Mouse (Mus musculus) heart, embryonic 10.5 days (tissue): ENCODE measurements around the gene Slc22a16. TPM values are rescaled to one million over a fixed set of nuclear protein-coding genes. Genes with fewer than 3 reads are reported as not detected.

Source experiments
- DNase-seq: peaks from one replicate; pipeline ENCODE4 v3.0.0-alpha.2; 2017; ENCODE audit warnings: low spot score
- H3K27ac ChIP-seq: fragments of 300-500 bp; sonication (generic); 2 replicates; pipeline ENCODE4 v1.5.1; 2016; ENCODE audit warnings: mild to moderate bottlenecking
- H3K27me3 ChIP-seq: fragments of 300-500 bp; sonication (generic); 2 replicates; pipeline ENCODE4 v1.6.1; 2016; ENCODE audit warnings: mild to moderate bottlenecking; ENCODE audit not compliant: poor library complexity, insufficient read depth, severe bottlenecking
- H3K36me3 ChIP-seq: fragments of 300-500 bp; sonication (generic); 2 replicates; pipeline ENCODE4 v1.6.1; 2016; ENCODE audit warnings: mild to moderate bottlenecking, moderate library complexity
- H3K4me1 ChIP-seq: fragments of 300-500 bp; sonication (generic); 2 replicates; pipeline ENCODE4 v1.6.1; 2016; ENCODE audit warnings: mild to moderate bottlenecking
- H3K4me3 ChIP-seq: fragments of 300-500 bp; sonication (generic); 2 replicates; pipeline ENCODE4 v1.5.1; 2016; ENCODE audit warnings: mild to moderate bottlenecking, moderate library complexity
- H3K9me3 ChIP-seq: fragments of 300-500 bp; sonication (generic); 2 replicates; pipeline ENCODE4 v1.6.1; 2016; ENCODE audit warnings: mild to moderate bottlenecking, moderate library complexity
- WGBS: fragments of 180-500 bp; shearing (Covaris S2); methylation state at CpG from one replicate; pipeline ENCODE4 v1.1.7; 2016; 5-methylcytosine and 5-hydroxymethylcytosine counted together
- polyA plus RNA-seq: library from polyadenylated mRNA; unstranded; fragments of >200 nt; fragmentation: Nextera tagmentation; extraction: Ambion mirVana; gene quantifications from 2 replicates; pipeline ENCODE4 v1.2.1, GENCODE M21; 2016

Slc22a16 gene
- polyA plus RNA-seq, 1 experiment from 2014 or later = not detected

DNA sequence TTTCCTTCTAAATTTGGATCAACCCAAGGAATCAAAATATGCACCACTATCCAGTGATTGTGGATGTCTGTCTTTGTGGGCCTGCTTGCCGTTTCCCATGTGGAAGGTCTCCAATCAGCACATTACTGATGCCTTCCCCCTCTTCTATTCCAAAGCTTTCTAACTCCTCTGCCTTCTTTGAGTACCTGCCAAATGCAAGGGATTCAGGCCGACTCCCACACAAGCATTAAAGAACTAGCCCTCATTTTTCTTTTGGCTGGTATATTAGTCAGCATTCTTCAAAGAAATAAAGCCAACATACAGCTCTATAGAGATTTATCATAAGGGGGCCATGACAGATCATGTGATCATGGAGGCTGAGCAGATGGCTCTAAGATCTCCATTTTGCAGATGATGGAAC is 81.5 kb downstream of the Slc22a16 start:
- Histone ChIP-seq H3K9me3 (0 out of 2 replicates have a peak, but pooled peaks cover 2% of the 10 kb centered on the region), H3K4me3 (no peak overlapping the region), H3K4me1 (no peaks in the 10 kb centered on the region), H3K27ac (no peak overlapping the region), H3K36me3 (no peaks in the 10 kb centered on the region), H3K27me3 (peaks cover 3% of the 10 kb centered on the region; the same call in 1 of the 2 replicates)
- no peak for DNase-seq
- WGBS = 65% methylated on average over 2 of the region's 2 CpGs

Other genes starting within 250 kb of the Slc22a16 start
- gene Cdk19, start 230.8 kb upstream of the Slc22a16 start, polyA plus RNA-seq = 5.2 and 6.1 TPM in 2 replicates
- gene Ddo, start 59.7 kb downstream of the Slc22a16 start, polyA plus RNA-seq = 1.9 and 5.1 TPM in 2 replicates
- 2.4 and 2.6 TPM in 2 replicates for gene Mettl24, start 112.9 kb downstream of the Slc22a16 start, polyA plus RNA-seq